Mouse (Mus musculus): Measurements from ENCODE around the gene Ubash3b. TPM values are rescaled to one million over a fixed set of nuclear protein-coding genes. Genes with fewer than 3 reads are reported as not detected.

Gene Ubash3b
- 3.8 and 4.6 TPM in 2 replicates for polyA plus RNA-seq (2015; fragmentation: Nextera tagmentation; extraction: Ambion mirVana)

DNA sequence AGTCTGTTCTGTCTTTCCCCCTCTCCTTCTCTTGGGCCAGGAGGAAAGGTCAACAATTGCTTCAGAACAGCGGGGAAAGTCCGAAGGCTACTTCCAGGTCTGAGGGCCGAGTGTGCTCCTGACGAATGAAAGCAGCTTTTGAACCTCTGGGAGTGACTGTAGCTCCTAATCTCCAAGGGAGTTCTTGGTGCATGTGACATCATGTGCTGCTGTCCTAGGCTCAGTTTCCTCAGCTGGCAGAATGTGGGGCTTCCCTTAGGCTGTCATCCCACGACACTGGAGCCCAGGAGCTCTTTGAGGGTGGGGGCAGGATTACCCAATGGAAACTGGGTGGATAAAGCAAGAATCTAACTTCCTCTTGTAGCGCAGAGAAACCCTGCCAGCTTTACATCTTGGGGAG lies at the start of gene Ubash3b:
Gene Ubash3b, minus strand, starts transcription at position 285 of the 400 bp plus-strand sequence.
- Histone ChIP-seq H3K9ac (no peak within 1 kb of the TSS), H3K4me2 (replicated peaks) (no peak within 1 kb of the TSS), H3K36me3 (no peaks in the 10 kb centered on the region), H3K4me1 (replicated peaks) (peaks cover 14% of the 10 kb centered on the region), H3K9me3 (no peaks in the 10 kb centered on the region), H3K27me3 (replicated peaks) (peaks cover 1% of the 10 kb centered on the region; the same call in 1 of the 2 replicates), H3K27ac (no peak within 1 kb of the TSS), H3K4me3 (replicated peaks) (no peak within 1 kb of the TSS)
- no peak for ATAC-seq
- 76% methylated on average over 6 of the region's 6 CpGs for WGBS

DNA sequence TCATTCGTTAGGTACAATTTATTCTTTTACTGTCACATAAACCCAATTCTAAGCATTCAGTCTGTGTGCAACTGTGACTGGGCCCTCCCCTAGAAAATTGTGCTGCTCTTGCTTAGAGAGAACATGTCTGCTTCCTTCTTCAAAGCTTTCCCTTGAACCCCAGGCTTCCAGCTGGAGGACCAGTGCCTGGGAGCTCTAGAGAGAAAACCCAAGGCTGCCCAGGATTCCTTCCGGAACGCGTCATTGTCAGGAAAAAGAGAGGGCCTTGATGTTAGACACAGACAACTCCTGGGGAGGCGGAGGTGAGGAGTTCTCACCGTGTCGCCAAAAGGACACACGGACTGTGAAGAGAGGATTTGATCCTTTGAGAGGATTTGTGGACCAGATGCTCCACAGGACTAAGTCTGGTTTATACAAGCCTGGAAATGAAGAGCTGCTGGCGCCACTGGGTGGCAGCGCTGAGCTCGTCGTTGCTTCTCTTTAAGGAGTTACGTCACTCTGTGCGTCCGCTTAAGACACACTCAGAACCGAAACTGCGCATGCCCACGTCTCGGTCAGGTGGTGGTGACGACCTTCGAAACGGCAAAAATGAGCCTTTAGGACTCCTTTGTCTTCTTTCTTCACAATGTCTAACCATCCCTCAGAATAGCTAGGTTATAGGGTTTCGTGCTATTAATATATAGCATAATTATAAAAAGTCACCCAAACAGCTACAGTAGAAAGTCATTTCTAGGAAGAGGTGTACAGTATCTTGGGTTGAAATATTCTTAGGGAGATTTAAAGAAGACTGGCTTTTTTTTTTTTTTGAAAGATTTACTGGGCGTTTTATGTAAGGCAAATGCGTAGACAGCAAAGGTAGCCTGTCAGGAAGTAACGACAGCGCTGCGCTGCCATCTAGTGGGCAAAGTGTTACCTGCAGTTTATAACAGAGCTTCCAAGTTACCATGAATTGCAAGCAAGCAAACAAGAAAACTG lies 45.9 kb upstream of the Ubash3b start:
- WGBS: 7% methylated on average over 28 of the region's 28 CpGs
- Histone ChIP-seq H3K9ac (no peak overlapping the region), H3K27ac (peak overlapping the region; percentile 57), H3K4me3 (replicated peaks) (peak overlapping the region; percentile 25; the same call in 1 of the 2 replicates), H3K9me3 (no peaks in the 10 kb centered on the region), H3K27me3 (replicated peaks) (no peaks in the 10 kb centered on the region), H3K4me1 (replicated peaks) (peaks cover 7% of the 10 kb centered on the region), H3K4me2 (replicated peaks) (peak overlapping the region; percentile 50), H3K36me3 (no peaks in the 10 kb centered on the region)
- ATAC-seq: peak; percentile 97

DNA sequence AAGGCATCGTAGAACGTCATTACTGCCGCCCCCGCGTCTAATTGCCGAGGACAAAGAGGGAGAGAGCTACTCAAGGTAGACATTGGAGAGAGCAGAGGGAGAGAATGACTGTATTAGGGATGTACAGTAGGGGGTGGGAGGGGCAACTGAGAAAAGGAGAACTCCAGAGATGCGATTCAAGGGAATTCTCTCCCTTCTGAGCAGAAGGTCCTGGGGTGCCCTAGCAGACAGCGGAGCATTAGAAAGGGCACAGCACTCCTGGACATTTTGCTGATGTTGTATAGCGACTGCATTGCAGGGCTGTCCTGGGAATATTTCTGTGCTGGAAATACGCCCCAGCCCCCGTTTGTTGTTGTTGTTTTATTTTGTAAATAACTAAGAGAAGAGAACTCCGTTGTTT lies 45.2 kb upstream of the Ubash3b start:
- no peak overlapping the region for H3K27ac ChIP-seq
- no peaks in the 10 kb centered on the region for H3K27me3 ChIP-seq (replicated peaks)
- no peak overlapping the region for H3K4me2 ChIP-seq (replicated peaks)
- no peaks in the 10 kb centered on the region; the same call in 1 of the 2 replicates for H3K4me1 ChIP-seq (replicated peaks)
- 83% methylated on average over 12 of the region's 12 CpGs for WGBS
- ATAC-seq: no peak
- H3K9ac ChIP-seq: no peak overlapping the region
- no peaks in the 10 kb centered on the region for H3K9me3 ChIP-seq
- H3K36me3 ChIP-seq: no peaks in the 10 kb centered on the region
- H3K4me3 ChIP-seq (replicated peaks): no peak overlapping the region

DNA sequence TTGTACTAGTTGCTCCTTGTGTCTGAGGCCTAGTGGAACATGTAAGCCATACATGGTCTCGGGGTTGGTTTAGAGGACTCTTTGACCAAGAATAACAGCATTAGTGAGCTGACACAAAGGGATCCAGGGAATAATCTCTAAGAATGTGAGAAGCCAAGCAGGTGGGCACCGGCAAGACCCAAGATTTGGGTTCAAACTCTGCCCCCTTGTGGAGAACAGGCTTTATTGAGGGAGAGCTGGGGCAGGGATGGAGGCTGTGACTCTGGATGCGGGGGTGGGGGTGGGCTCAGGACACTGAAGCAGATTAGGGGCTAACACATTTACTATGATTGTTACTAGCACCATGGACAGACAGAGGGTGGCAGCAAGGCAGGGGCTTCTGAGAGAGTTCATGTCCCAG lies 43.8 kb upstream of the Ubash3b start:
- H3K4me3 ChIP-seq (replicated peaks): no peak overlapping the region
- no peak overlapping the region for H3K4me2 ChIP-seq (replicated peaks)
- no peak for ATAC-seq
- H3K27ac ChIP-seq: no peak overlapping the region
- H3K27me3 ChIP-seq (replicated peaks): no peaks in the 10 kb centered on the region
- no peak overlapping the region for H3K9ac ChIP-seq
- 64% methylated on average over 3 of the region's 3 CpGs for WGBS
- H3K9me3 ChIP-seq: no peaks in the 10 kb centered on the region
- H3K4me1 ChIP-seq (replicated peaks): no peaks in the 10 kb centered on the region
- H3K36me3 ChIP-seq: no peaks in the 10 kb centered on the region

DNA sequence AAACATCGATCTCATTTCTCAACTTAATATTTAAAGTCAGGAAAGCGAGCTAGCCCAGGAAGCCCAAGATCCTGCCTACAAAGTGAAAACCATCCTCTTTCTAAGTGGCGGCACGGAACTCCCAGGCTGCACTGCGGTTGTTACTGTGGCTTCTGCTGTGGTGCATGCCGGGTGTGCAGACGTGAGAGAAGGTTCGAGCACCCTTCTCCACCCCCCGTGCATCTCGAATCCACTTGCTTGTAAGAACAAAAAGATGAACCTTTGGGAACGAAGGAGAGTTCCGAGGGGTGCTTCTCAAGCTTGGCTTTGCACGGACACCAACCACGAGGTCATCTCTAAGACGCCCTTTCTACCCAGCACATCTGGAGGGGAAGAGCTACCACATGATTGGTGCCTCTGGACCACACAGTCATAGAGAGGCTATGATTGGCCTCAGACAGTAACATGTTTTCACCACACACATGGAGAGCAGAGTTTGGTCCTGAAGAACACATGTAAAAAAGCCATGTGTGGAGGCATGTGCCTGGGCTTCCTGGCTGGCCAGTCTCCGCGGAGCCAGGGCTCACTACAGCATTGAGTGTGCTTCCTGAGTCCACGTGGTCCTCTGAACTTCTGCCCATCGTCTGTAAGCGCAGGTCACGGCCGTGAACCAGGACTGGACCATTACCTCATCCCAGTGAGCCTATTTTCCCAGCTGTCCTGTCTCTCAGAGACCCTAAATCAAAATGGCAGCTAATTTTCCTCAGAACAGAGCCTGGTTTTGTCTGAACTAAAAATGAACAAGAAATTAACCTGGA lies 38.2 kb upstream of the Ubash3b start:
- H3K4me2 ChIP-seq (replicated peaks): no peak overlapping the region
- H3K27me3 ChIP-seq (replicated peaks): no peaks in the 10 kb centered on the region
- no peaks in the 10 kb centered on the region for H3K4me1 ChIP-seq (replicated peaks)
- whole genome bisulfite sequencing: 78% methylated on average over 22 of the region's 22 CpGs
- H3K9ac ChIP-seq: no peak overlapping the region
- no peaks in the 10 kb centered on the region for H3K36me3 ChIP-seq
- H3K9me3 ChIP-seq: no peaks in the 10 kb centered on the region
- H3K27ac ChIP-seq: no peak overlapping the region
- no peak for ATAC-seq
- H3K4me3 ChIP-seq (replicated peaks): no peak overlapping the region

DNA sequence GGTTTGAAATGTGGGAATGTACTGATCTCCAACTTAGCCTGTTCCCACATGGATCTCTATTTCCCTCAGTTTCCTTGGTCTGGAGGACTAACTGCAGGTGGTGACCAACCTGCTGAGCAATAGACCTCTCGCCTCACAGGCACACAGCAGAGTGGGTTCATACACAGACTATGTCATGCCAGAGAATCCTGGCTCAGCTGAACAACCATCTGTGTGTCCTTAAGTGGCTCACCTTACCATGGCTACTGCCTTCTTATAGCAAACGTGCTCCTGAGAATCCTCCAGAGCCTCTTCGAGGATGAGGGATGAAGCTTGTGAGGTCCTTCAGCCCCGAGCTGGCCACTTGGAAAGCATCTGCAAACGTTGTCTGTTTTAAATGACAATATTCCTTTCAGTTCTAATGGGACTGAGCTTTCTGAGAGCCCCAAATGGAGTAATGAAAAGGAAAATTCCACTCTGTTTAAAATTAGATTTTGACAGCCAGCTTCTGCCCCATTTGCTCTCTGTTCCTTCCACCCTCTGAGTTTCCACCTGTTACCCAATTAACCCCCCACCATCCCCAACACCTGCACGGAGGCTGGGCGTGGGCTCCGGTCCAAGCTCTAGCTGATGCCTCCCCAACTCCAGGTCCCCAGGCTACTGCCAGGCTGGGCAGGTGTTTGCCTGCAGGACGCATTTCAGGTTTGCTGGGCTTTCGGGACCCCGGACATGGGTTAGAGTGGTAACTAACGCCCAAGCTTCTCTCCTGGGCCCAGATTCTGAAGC lies 37.2 kb upstream of the Ubash3b start:
- no peak for ATAC-seq
- no peaks in the 10 kb centered on the region for H3K9me3 ChIP-seq
- H3K27ac ChIP-seq: no peak overlapping the region
- H3K9ac ChIP-seq: no peak overlapping the region
- H3K36me3 ChIP-seq: no peaks in the 10 kb centered on the region
- no peak overlapping the region for H3K4me3 ChIP-seq (replicated peaks)
- H3K4me1 ChIP-seq (replicated peaks): no peaks in the 10 kb centered on the region
- no peaks in the 10 kb centered on the region for H3K27me3 ChIP-seq (replicated peaks)
- WGBS: 74% methylated on average over 12 of the region's 12 CpGs
- no peak overlapping the region for H3K4me2 ChIP-seq (replicated peaks)

DNA sequence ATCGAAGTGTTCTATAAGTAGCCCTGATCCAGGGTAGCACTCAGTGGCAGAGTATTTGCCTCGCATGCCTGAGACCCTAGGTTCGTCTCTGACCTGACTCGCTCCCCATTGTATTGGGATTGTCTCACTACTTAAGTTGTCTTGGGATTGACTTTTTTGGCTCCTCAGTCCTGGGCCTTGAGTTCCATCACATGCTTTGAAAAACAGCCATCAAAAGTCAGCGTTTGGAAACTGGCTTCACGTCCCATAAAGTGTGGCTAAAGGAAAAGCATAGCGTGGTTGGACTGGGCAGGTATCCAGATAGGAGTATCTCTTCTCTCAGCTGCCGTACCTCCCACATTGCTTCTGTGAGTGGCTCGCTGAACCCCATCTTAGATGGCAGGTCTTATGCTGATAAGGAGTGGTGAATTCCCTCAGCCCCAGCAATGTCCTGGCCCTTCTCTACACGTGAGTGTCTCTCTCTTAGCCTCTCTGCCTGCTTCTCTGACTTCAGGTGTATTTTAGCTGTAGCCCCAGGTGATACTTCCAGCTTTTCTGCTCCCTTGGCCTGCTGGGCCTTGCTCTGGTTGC lies 34.3 kb upstream of the Ubash3b start:
- Histone ChIP-seq H3K9ac (no peak overlapping the region), H3K4me1 (replicated peaks) (no peaks in the 10 kb centered on the region), H3K27ac (no peak overlapping the region), H3K4me3 (replicated peaks) (no peak overlapping the region), H3K36me3 (no peaks in the 10 kb centered on the region), H3K4me2 (replicated peaks) (no peak overlapping the region), H3K9me3 (no peaks in the 10 kb centered on the region), H3K27me3 (replicated peaks) (no peaks in the 10 kb centered on the region)
- 81% methylated on average over 10 of the region's 10 CpGs for WGBS
- ATAC-seq: no peak

DNA sequence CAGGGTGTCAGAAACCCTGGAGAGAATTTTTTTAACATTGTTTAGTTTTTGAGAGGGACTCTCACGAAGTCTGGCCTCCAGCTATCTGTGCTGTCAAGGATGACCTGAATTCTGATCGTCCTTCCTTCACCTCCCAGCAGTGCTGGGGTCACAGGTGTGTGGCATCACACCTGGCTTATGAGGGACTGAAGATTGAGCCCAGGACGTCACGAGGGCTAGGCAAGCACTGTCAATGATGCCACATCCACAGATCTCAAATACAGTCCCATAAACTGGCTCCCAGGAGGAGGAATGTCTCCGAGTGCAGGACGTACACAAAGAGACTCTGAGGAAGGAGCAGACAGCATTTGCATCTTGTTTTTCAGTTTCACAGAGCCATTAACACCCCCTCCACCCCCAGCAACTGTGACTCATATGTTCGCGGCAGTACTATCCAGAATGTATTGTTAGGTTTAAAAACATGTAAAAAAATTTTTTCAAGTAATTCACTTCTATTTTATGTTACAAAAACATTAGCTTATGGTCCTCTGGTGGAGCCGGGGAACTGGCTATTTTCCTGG lies 30.2 kb upstream of the Ubash3b start:
- ATAC-seq: no peak
- no peaks in the 10 kb centered on the region for H3K36me3 ChIP-seq
- H3K4me3 ChIP-seq (replicated peaks): no peak overlapping the region
- H3K4me2 ChIP-seq (replicated peaks): no peak overlapping the region
- no peak overlapping the region for H3K27ac ChIP-seq
- H3K9me3 ChIP-seq: no peaks in the 10 kb centered on the region
- no peaks in the 10 kb centered on the region for H3K4me1 ChIP-seq (replicated peaks)
- no peaks in the 10 kb centered on the region for H3K27me3 ChIP-seq (replicated peaks)
- no peak overlapping the region for H3K9ac ChIP-seq
- 71% methylated on average over 9 of the region's 9 CpGs for WGBS

DNA sequence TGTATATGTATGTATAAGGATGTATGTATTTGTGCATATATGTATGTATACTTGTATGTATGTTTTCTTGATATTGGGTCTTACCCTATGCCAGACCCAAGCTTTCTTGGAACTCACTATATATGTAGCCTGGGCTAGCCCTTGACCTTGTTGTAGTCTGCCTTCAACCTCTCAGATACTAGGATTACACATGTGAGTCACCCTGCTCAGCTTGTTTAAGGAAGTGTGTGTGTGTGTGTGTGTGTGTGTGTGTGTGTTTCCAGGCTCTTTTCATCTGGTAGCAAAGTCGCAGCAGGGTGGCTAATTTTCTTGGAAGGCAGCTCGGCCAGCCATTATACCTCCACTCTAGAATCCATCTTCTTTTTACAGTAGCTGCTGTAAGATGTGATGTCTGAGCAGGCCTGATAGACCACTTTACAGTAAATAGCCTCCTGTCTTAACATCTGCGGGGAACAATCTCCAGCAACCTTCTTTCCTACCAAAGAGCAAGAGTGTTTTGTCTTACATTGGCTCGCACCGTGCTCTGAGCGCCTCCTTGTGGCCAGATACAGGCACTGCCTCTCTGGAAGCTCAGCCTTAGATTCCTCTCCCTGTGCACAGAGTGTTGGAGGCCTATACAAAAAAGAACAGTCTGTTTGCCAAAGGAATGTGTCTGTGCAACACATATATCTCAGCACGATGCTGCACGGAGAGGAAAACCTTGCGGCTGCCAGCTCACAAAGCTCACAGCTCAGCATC lies 29.4 kb upstream of the Ubash3b start:
- Histone ChIP-seq H3K27me3 (replicated peaks) (no peaks in the 10 kb centered on the region), H3K4me3 (replicated peaks) (no peak overlapping the region), H3K36me3 (no peaks in the 10 kb centered on the region), H3K27ac (no peak overlapping the region), H3K9me3 (no peaks in the 10 kb centered on the region), H3K9ac (no peak overlapping the region), H3K4me2 (replicated peaks) (no peak overlapping the region), H3K4me1 (replicated peaks) (no peaks in the 10 kb centered on the region)
- WGBS: 21% methylated on average over 9 of the region's 9 CpGs
- peak; percentile 81 for ATAC-seq

DNA sequence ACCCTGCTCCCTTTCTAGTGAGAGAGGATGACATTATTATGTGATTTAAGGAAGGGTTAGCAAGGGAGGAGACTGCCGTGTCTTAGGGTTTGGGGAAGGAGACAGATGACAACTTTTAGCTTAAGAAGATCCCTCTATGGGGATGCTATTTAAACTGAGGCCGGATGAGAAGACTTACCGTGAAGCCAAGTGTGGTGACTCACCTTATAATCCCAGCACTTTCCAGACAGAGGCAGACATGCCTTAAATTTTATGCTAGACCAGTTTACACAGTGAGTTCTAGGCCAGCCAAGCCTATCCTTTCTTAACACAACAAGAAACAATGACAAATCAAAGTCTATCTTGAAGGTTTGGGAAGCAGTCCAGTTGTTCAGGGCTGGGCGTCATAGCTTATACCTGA lies 26.4 kb upstream of the Ubash3b start:
- H3K9me3 ChIP-seq: no peaks in the 10 kb centered on the region
- no peaks in the 10 kb centered on the region for H3K36me3 ChIP-seq
- peaks cover 6% of the 10 kb centered on the region; the same call in 1 of the 2 replicates for H3K4me1 ChIP-seq (replicated peaks)
- no peak overlapping the region for H3K9ac ChIP-seq
- H3K4me2 ChIP-seq (replicated peaks): no peak overlapping the region
- no peaks in the 10 kb centered on the region for H3K27me3 ChIP-seq (replicated peaks)
- H3K27ac ChIP-seq: no peak overlapping the region
- ATAC-seq: no peak
- H3K4me3 ChIP-seq (replicated peaks): no peak overlapping the region
- WGBS: 80% methylated on average over 4 of the region's 4 CpGs

DNA sequence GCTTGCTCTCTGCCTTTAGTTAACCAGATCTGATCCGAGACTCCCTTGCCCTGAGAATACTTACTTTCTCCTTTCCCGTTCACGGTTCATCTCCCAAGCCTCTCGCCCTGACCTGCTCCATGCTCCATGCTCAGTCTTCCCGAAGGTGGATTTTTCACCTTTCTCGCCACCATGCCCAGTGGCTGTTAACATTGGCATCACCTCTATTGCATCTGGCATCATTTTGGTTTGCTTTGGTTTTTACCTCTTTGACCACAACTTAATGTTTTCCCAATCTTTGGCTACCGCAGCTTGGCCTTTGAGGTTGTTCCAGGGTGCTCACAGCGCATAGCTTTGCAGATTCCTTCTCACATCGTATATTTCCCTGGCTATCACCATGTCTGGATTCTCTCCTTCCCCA lies 26.0 kb upstream of the Ubash3b start:
- no peaks in the 10 kb centered on the region for H3K27me3 ChIP-seq (replicated peaks)
- WGBS: 92% methylated on average over 9 of the region's 9 CpGs
- H3K4me2 ChIP-seq (replicated peaks): no peak overlapping the region
- H3K9me3 ChIP-seq: no peaks in the 10 kb centered on the region
- no peak overlapping the region for H3K4me3 ChIP-seq (replicated peaks)
- peaks cover 6% of the 10 kb centered on the region; the same call in 1 of the 2 replicates for H3K4me1 ChIP-seq (replicated peaks)
- ATAC-seq: no peak
- H3K36me3 ChIP-seq: no peaks in the 10 kb centered on the region
- no peak overlapping the region for H3K27ac ChIP-seq
- H3K9ac ChIP-seq: no peak overlapping the region

Measured in intestine, embryonic 15.5 days (tissue).